Mouse (Mus musculus) cerebellum, adult 2 months (tissue): ENCODE data around the gene Specc1l.

Experiments used
- CTCF ChIP-seq: fragments of 200-500 bp; IDR thresholded peaks from 2 replicates; pipeline ENCODE4 v1.5.1; 2011; ENCODE audit warnings: low read depth, mild to moderate bottlenecking, control low read depth, low read length, moderate library complexity, borderline replicate concordance; ENCODE audit not compliant: insufficient read depth
- POLR2A ChIP-seq: fragments of 200-500 bp; IDR thresholded peaks from 2 replicates; pipeline ENCODE4 v1.6.1; 2011; ENCODE audit warnings: low read length, control low read depth, borderline replicate concordance; ENCODE audit not compliant: insufficient read depth

DNA sequence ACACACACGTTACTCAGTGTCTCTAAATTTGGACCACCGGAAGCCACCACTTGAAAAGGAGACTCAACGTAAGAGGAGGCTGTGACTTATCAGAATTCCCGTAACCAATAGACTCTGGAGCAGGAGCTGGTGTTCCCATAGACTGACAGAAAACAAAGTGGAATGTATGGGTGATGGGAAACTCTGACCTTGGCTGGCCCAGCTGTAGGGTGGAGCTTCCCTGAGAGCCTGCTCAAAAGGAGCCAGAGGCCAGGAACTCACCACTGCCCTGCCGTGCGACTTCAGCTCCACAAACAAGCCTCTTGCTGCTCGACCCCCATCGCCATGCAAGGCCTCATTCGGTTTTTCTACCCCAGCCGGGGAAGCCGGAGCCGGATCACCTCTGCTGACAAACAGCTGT is 38.2 kb upstream of the Specc1l start:
- no peak for TF ChIP-seq POLR2A
- TF ChIP-seq CTCF = no peak
